Mouse (Mus musculus) heart, postnatal 4 days (tissue): ENCODE measurements around the gene Abi3bp. TPM values are rescaled to one million over a fixed set of nuclear protein-coding genes. Genes with fewer than 3 reads are reported as not detected.

Source experiments
- DNase-seq: peaks from one replicate; pipeline ENCODE4 v3.0.0; 2021
- total RNA-seq, 2 experiments: library from RNA; stranded (reverse); gene quantifications; 2 replicates each; pipeline ENCODE4 v1.2.3; 2021

The Abi3bp gene
- total RNA-seq, 2 experiments from 2014 or later: 6.2 to 6.4 TPM

GRCm38 (mm10) chr16:56696448-56696847 is 218.8 kb downstream of the Abi3bp start:
- DNase-seq: no peak

DNA sequence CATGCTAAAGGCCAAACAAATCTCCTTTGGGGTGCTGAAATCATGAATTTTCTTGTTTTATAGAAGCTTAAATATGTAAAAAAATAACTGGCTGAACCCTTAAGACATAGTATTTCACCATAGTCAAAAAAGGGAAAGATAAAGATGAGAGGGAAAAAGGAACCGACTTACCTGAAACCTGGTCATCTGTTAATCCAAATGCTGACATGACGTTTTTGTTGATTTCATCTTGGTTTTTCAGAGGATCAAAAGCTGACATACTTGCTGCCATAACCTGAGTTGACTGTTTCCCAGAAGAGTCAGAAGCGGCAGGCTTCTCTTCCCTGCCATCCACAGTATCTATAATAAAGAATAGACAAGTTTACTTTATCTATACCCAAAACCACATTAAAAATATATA is 223.2 kb downstream of the Abi3bp start:
- DNase-seq: no peak

DNA sequence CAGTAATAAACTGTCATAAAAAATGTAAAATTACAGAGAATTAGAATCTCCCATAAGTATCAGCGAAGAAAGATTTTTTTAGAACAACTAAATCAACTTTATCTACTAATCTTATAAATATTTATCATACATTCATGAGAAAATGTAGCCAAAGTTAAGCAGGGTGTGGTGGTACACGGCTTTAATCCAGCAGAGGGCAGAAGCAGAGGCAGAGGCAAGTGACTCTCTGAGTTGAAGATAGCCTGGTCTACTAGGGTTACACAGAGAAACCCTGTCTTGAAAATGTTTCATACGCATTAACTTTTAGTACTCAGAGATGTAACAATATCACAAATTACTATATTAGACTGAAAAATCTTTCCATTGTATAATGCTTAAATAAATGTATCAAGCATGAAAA is 228.1 kb downstream of the Abi3bp start:
- DNase-seq: no peak

DNA sequence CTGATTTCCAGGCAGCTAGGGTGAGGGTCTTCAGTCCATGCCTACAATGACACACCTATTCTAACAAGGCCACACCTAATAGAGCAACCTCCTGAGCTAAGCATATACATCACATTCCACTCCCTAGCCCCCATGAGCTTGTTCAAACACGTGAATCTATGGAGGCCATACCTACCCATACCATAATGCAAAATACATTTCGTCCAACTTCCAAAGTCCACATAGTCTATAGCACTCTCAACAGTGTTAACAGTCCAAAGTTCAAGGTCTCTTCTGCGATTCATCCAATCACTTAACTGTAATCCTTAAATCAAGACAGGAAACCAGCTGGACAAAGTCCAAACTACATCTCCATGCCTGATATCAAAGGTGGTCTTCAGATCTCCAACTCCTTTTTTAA is 232.4 kb downstream of the Abi3bp start:
- DNase-seq: no peak

DNA sequence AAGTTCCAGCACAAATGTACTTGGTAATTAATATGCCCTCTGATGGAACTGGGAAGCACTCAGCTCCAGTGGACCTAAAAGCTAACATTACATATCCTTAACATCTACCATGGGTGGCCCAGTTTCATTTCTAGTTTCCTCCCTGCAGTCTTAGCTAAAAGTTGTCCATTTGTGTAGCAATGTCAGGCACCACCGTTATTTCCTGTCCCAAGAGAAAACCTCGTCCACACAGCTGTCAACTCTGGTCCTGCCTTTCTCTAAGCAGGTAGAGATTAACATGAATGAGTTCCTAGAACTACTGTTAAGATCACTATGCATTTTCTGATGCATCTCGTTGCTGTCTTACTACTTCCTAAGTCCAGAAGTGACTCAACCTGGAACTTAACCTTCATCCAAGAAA is 237.9 kb downstream of the Abi3bp start:
- no peak for DNase-seq

DNA sequence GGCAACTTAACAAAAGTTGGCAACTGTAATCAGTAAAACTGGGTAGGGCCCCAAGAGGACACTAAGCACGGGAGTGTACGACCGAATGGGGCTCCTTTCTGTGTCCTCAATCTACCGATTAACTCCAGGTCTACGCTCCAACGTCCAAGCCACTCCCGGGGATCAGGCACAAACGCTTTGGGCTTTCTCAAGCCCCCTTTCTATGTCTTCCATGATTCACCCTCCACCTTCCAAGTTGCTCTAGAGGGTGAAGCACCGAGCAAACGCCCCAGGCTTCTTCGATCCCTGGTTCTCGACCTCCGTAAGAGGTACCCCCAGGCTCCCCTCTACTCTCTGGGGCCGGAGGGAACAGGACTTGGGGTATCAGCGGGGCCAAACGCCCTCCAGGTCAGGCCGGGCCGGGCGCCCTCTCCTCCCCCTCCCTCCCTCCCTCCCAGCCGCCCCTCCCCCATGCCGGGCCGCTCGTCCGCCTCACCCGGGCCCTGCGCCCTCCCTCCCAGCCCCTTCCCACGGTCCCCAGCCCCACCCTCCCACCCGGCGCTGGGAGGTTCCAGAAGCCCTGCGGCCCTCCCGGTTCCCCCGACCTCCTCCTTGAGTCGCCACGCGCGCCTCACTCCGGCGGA is 239.0 kb downstream of the Abi3bp start:
- no peak for DNase-seq

DNA sequence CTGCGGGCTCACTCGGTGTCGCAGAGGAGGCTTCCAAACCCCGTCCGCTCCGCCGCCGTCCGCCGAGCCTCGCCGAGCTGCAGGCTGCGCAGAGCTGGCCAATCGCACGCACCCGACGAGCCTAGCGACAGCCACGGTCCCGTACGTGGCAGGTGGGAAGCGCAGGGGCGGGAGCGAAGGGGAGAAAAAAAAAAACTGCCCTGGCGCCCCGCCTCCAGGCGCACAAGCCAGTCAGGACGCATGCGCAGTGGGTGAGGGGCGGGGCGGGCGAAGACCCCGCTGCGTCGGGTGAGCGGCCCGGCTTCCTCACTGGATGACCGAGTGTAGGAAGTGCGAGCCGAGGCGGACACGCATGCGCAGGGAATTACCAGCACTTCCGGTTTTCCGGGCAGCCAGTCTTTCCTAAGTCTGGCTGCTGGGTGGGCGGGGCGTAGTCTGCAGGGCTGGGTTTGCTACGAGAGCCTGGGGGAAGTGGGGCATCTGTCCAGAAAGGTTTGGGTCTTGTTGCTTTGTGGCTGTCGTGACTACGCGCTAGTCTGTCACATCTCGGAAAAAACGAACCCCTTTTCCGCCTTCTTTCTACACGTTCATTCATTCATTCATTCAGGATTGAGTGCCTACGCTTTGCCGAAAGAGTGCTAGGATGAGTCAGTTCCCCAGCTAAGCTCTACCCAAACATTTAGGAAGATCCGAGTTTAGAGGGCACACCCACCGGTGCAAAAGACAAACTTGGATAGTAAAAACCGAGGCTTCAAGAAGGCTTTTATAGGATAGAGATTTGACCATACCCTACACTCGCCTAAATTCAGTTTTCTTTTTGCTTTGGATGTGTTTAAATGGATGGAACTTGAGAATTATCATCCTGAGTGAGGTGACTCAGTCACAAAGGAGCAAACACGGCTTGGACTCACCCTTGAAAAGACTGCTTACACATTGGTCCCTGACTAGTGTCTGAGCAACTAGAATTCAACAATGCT is 239.8 kb downstream of the Abi3bp start, which contains the start of gene Tfg:
Gene Tfg, minus strand, starts transcription at position 227 of the 977 bp plus-strand sequence.
- peak; percentile 100 for DNase-seq

GRCm38 (mm10) chr16:56719031-56719430 is 241.4 kb downstream of the Abi3bp start:
- DNase-seq: no peak

DNA sequence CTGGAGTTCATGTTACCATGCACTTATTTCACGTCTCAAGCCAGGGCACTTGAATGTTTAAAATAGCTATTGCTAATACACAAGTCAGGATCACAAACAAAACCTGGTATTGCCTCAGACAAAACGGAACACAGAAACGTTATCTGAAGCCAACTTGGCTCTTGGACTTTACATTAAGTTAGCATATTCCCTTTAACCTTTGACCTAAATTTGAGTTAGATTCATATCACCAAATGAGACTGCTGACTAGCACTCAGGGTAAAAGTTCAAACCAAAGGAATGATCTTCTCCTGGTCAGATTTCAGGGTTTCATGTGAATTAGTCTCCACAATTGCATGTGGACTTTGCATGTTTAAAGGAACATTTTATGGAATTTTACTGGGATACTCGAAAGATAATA is 244.7 kb downstream of the Abi3bp start:
- no peak for DNase-seq

- no peak for DNase-seq
These were observed 247.2 kb downstream of the Abi3bp start for GRCm38 (mm10) chr16:56724927-56725326.

GRCm38 (mm10) chr16:56729060-56729459 is 251.4 kb downstream of the Abi3bp start:
- no peak for DNase-seq

Other genes with a start within 250 kb of the Abi3bp start
- 10 to 100 TPM; 70.4 to 73.3 TPM for gene Tfg, start 239.6 kb downstream of the Abi3bp start, total RNA-seq